Mouse (Mus musculus) layer of hippocampus, adult 6 months (tissue): ENCODE results near the gene Dpp8. TPM values are rescaled to one million over a fixed set of nuclear protein-coding genes. Genes with fewer than 3 reads are reported as not detected.

Experiments
- long read RNA-seq, 2 experiments: library from polyadenylated mRNA; unstranded; transcript quantifications; one replicate each; pipeline ENCODE4 v2.0.0; 2019 to 2020
- polyA plus RNA-seq: library from polyadenylated mRNA; unstranded; fragments of <200 nt; fragmentation: Nextera tagmentation; gene quantifications from 2 replicates; pipeline ENCODE4 v1.2.3, GENCODE M21; 2021

The Dpp8 gene
- polyA plus RNA-seq, result 22.0 and 28.5 TPM in 2 replicates
- long read RNA-seq, experiment 1, full-length matches to known transcripts, result 6 of 36 reads
- long read RNA-seq, experiment 1, partial matches to known transcripts, result 18 of 36 reads
- long read RNA-seq, experiment 1, other reads (novel, unspliced or antisense), result 12 of 36 reads
- long read RNA-seq, experiment 2, full-length matches to known transcripts, result 130 of 198 reads
- long read RNA-seq, experiment 2, partial matches to known transcripts, result 55 of 198 reads
- long read RNA-seq, experiment 2, other reads (novel, unspliced or antisense), result 13 of 198 reads

DNA sequence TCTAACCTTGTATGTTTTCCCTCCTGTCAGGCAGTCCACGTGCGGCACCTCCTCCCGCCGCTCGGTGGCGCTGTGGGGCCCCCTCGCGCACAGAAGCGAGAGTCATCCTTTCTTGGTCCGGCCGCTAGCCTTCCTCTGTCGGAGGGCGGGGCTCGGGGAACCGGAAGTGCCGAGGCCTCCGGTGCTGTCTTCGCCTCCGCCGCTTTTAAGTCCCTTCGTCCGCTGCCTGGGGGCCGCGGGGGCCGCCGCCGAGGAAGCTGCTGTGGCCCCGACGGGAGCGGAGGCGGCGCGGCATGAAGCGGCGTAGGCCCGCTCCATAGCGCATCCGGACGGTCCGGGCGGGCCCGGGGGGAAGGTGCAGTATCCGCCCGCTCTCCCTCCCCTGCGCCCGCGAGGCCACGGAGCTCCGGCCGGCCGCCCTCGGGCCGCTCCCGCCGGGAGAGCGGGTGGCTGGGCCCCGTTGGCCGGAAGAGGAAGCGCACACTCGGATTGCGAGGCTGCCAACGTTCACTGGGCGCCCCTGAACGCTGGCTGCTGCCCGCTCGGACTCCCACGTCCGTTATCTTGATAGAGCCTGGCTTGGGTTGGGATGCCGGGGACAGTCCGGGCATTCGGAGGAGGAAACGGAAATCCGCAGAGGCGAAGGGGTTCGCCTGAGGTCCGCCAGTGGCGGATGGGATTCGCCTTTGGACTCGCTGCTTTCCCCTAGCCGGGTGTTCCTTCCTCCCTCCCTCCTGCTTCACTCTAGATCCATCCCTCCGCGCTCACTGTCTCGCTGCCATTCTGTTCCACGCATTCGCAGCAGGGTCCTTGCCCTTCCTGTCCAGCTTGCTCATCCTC, at the start of gene Dpp8:
Gene Dpp8 (plus strand): TSS at position 146 of the 840 bp plus-strand sequence.

DNA sequence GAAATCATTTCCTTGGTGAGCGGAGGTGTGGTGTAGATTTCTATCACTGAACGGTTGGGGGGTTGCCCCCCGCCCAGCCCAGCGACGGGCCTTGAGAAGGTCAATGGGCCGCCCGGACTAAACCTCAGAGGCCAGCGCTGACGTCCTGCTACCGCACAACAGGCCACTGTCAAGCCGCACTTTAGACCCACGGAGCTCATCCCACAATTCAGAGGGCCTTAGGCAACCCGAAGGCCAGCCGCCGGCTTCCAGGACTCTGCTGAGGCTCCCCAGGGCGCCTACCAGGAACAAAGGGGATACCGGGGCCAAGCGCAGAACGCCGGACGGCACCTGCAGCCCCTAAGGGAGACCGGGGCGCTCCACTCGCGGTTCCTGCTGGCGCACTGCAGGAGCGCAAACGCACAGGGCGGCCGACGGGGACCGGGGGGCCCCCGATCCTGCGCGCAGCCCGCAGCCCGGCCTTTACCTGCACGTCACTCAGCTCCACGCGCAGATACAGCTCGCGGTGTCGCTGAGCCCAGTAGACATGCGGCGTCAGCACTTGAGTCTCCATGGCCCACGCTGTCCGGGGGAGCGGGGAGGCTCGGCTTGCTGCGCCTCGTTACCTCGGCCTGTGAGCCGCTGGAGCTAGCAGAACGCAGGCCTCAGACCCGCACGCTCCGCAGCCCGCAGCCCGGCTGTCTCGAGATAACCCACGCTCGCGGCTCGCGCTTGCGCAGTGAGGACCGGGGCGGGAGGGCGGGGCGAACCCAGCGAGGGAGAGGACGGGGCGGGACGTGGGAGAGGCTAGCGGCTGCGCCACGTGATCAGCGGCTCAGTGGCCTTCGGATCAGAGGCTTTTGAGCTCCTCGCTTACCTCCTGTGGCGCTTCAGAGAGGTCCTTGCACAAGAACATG, 11.0 kb upstream of the Dpp8 start, which contains the start of gene Hacd3:
Gene Hacd3 (minus strand): TSS at position 703 of the 896 bp plus-strand sequence.

DNA sequence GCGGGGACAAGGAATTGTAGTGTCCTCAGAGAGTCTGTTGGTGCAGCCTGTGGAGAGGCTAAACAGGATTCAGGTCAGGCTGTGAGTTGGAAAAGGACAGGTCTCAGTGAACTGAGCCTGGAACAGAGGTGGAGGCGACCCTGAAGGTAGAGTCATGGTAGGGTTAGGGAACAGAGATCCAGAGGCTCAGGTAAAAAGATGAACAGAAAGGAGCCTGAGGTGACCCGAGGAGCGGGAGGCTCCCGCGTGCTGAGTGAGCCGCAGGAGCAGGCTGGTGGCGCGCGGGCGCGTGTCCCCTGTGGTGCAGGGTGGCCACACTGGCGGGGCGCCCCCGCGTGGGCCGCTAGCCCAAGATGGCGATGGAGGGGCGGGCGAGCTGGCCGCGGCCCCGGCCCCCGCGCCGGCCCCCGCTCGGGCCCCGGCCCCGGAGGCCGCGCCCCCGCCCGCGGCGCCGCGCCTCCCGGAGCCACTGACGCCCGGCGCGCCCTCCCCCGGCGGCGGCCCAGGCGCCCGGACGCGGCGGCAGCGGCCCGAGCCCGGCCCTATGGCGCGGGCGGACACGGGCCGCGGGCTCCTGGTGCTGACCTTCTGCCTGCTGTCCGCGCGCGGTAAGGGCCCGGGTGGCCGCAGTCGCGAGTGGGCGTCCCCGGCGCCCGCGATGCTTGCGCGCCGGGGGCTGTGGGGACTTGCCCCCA, 68.9 kb downstream of the Dpp8 start, which contains the start of gene Igdcc4:
Gene Igdcc4 (plus strand): TSS at position 496 of the 695 bp plus-strand sequence.

Other genes starting within 250 kb of the Dpp8 start
- 5.2 and 5.7 TPM in 2 replicates for gene Dennd4a, start 221.1 kb upstream of the Dpp8 start, polyA plus RNA-seq
- 0.05 and 0.10 TPM in 2 replicates for gene Slc24a1, start 80.8 kb upstream of the Dpp8 start, polyA plus RNA-seq
- 11.0 and 11.5 TPM in 2 replicates for gene Ints14, start 71.5 kb upstream of the Dpp8 start, polyA plus RNA-seq
- gene Hacd3, start 10.7 kb upstream of the Dpp8 start, polyA plus RNA-seq, result 92.6 and 112 TPM in 2 replicates
- gene Igdcc4, start 69.1 kb downstream of the Dpp8 start, polyA plus RNA-seq, result 6.5 and 7.4 TPM in 2 replicates
- gene Igdcc3, start 108.8 kb downstream of the Dpp8 start, polyA plus RNA-seq, result 0.38 and 0.40 TPM in 2 replicates
- 2.0 and 2.5 TPM in 2 replicates for gene Parp16, start 162.9 kb downstream of the Dpp8 start, polyA plus RNA-seq
- 0.04 TPM in 1 of 2 replicates, not detected in the other for gene Cilp, start 232.8 kb downstream of the Dpp8 start, polyA plus RNA-seq